Mouse (Mus musculus) intestine, embryonic 14.5 days (tissue): ENCODE results near the gene Txnrd3. TPM values are rescaled to one million over a fixed set of nuclear protein-coding genes. Genes with fewer than 3 reads are reported as not detected.

ENCODE experiments used
- ATAC-seq: fragments of 200-750 bp; cut with Nextera tagmentation; replicated peaks from 2 replicates; pipeline ENCODE4 v1.8.0; 2017; ENCODE audit warnings: low read depth, moderate number of reproducible peaks, moderate TSS enrichment, moderate library complexity; ENCODE audit not compliant: low FRiP score, low TSS enrichment
- DNase-seq: peaks from one replicate; pipeline ENCODE4 v3.0.0-alpha.2; 2018; ENCODE audit warnings: low spot score
- H3K27ac ChIP-seq: fragments of 300-500 bp; sonication (generic); 2 replicates; pipeline ENCODE4 v1.5.1; 2014; ENCODE audit warnings: low read depth, mild to moderate bottlenecking, control low read depth
- H3K27me3 ChIP-seq: fragments of 300-500 bp; sonication (generic); replicated peaks from 2 replicates; pipeline ENCODE4 v1.6.1; 2014; ENCODE audit warnings: low read length, control low read depth; ENCODE audit not compliant: control insufficient read depth, insufficient read depth
- H3K36me3 ChIP-seq: fragments of 300-500 bp; sonication (generic); 2 replicates; pipeline ENCODE4 v1.6.1; 2014; ENCODE audit warnings: low read length, control low read depth; ENCODE audit not compliant: control insufficient read depth, insufficient read depth
- H3K4me1 ChIP-seq: fragments of 300-500 bp; sonication (generic); replicated peaks from 2 replicates; pipeline ENCODE4 v1.6.1; 2014; ENCODE audit warnings: low read length, control low read depth, mixed read lengths; ENCODE audit not compliant: control insufficient read depth, insufficient read depth
- H3K4me2 ChIP-seq: fragments of 300-500 bp; sonication (generic); 2 replicates; pipeline ENCODE4 v1.6.1; 2014; ENCODE audit warnings: low read length
- H3K4me3 ChIP-seq: fragments of 300-500 bp; sonication (generic); 2 replicates; pipeline ENCODE4 v1.5.1; 2014; ENCODE audit warnings: low read depth, low read length, control low read depth, mixed read lengths
- H3K9ac ChIP-seq: fragments of 300-500 bp; sonication (generic); 2 replicates; pipeline ENCODE4 v1.6.1; 2014; ENCODE audit warnings: mild to moderate bottlenecking, low read length
- H3K9me3 ChIP-seq: fragments of 300-500 bp; sonication (generic); 2 replicates; pipeline ENCODE4 v1.6.1; 2016; ENCODE audit warnings: low read length, control low read depth; ENCODE audit not compliant: control insufficient read depth
- WGBS: fragments of 180-500 bp; shearing (Covaris S2); extraction: QIAGEN DNeasy Blood & Tissue Kit; methylation state at CpG from one replicate; pipeline ENCODE4 v1.1.7; 2014; 5-methylcytosine and 5-hydroxymethylcytosine counted together
- polyA plus RNA-seq: library from polyadenylated mRNA; unstranded; fragments of >200 nt; fragmentation: Nextera tagmentation; extraction: Ambion mirVana; gene quantifications from 2 replicates; pipeline ENCODE4 v1.2.1, GENCODE M21; 2014

Txnrd3 gene
- polyA plus RNA-seq, 1 experiment from 2014 or later = 12.0 TPM

DNA sequence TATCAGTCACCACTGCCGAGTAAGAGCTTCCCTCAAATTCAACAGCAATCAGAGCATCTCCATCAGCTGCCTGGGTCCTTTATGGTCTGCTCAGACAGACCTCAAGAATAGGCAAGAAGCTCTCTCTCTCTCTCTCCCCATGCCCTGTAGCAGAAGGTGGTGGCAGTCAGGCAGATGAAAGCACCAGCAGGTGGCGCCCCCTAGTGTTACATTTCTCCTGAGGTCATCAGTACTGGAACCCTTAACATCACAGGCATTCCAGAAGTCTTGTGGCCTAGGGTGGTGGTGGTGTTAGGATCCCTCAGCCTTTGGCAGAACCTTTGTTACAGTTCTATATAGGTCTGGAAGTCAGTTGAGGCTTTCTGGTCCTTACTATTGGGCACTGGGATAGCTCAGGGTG, 4.8 kb upstream of the Txnrd3 start:
- 39% methylated on average over 2 of the region's 2 CpGs for WGBS
- no peaks in the 10 kb centered on the region for H3K36me3 ChIP-seq
- no peak overlapping the region for H3K4me2 ChIP-seq
- no peak overlapping the region for H3K4me3 ChIP-seq
- H3K9me3 ChIP-seq = no peaks in the 10 kb centered on the region
- no peak for ATAC-seq
- peak; percentile 59 for DNase-seq
- no peak overlapping the region for H3K9ac ChIP-seq
- H3K27ac ChIP-seq = no peak overlapping the region
- 0 out of 2 replicates have a peak, but pooled peaks cover 5% of the 10 kb centered on the region for H3K4me1 ChIP-seq
- H3K27me3 ChIP-seq = no peaks in the 10 kb centered on the region

DNA sequence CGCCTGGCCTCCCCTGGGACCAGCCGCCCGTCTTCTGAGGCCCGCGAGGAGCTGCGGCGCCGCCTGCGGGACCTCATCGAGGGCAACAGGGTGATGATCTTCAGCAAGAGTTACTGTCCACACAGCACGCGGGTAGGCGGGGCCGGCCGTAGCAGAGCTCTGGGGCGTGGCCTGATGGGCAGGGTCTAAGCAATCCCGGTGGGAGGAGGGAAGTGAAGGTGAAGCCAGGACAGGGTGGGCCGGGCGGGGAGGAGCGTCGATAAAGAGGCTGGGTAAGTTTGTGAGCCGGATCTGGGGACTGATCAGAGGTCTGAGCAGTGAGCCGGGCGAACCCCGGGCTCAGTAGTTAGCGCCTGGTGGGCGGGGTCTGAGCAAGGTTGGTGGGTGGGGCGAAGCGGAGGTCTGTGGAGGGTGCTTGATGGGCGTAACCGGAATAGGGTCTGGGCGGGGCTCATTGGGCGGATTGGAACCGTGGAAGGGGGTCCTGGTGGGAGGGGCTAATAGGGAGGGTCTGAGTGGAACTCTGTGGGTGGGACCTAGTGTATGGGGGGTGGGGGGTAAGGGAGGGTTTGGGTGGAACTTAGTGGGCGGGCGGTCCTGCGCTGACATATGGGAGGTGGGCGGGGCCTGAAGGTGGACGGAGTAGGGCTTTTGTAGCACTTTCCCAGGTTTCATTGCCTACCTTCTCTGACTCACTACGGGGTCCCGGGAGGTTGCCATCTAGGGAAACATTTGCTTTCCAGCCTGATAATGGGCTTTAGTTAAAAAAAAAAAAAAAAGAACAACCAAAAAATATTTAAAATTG, 685 bp downstream of the Txnrd3 start:
- Histone ChIP-seq H3K9ac (peak overlapping the region; percentile 63), H3K27me3 (no peaks in the 10 kb centered on the region)
- 1% methylated on average over 41 of the region's 41 CpGs for WGBS

DNA sequence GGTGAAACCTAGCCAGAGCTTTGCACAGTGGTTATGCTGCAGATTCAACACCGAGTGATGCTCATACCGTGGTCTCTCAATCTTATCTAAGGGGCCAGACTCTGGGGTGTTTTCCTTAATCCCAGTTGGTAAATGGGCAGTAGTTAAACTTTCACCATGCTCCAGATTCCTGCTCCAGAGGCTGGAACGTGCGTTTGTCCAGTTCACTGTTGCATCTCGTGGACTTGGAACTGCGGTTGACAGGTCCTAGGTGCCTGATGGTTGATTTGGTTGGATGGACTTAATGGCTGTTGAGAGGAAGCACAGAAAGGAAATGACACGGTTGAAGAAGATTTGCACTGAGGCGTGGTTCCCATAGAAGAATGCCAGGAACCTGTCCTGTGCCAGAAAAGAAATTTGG, 6.1 kb downstream of the Txnrd3 start:
- no peak overlapping the region for H3K4me3 ChIP-seq
- H3K36me3 ChIP-seq = no peaks in the 10 kb centered on the region
- H3K9me3 ChIP-seq = no peaks in the 10 kb centered on the region
- ATAC-seq (no peak), DNase-seq (no peak)
- no peak overlapping the region for H3K4me2 ChIP-seq
- no peak overlapping the region for H3K27ac ChIP-seq
- no peaks in the 10 kb centered on the region for H3K27me3 ChIP-seq
- H3K4me1 ChIP-seq = no peaks in the 10 kb centered on the region
- 81% methylated on average over 8 of the region's 8 CpGs for WGBS
- no peak overlapping the region for H3K9ac ChIP-seq

More for the DNA sequence above, 685 bp downstream of the Txnrd3 start:
- H3K9me3 ChIP-seq = no peaks in the 10 kb centered on the region
- peak overlapping the region; percentile 91 for H3K27ac ChIP-seq
- peak overlapping the region; percentile 64 for H3K4me3 ChIP-seq
- H3K4me1 ChIP-seq = 0 out of 2 replicates have a peak, but pooled peaks cover 5% of the 10 kb centered on the region
- no peaks in the 10 kb centered on the region for H3K36me3 ChIP-seq
- ATAC-seq (peak; percentile 97), DNase-seq (peak; percentile 98)
- H3K4me2 ChIP-seq = peak overlapping the region; percentile 80

DNA sequence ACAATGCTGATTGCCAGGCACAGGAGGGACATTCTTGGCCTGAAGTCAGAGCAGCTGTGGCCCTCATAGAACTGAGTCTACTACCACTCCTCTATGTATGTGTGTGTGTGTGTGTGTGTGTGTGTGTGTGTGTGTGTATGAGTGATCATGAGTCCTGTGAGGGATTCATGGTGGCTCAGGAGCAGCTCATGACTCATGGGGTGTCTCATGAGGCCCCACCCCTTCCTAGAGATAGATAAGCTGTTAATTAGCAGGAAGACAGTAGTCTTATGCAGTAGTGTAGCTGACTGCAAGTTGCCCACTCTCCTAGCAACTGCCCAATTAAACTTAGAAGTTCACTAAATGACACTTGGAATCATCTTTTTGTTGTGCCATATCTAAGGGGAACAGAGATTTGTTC, 8.0 kb downstream of the Txnrd3 start:
- DNase-seq (no peak), ATAC-seq (no peak)
- Histone ChIP-seq H3K4me1 (no peaks in the 10 kb centered on the region), H3K27me3 (no peaks in the 10 kb centered on the region), H3K9ac (no peak overlapping the region), H3K27ac (no peak overlapping the region), H3K36me3 (peaks cover 3% of the 10 kb centered on the region; the same call in 1 of the 2 replicates), H3K4me3 (no peak overlapping the region), H3K4me2 (no peak overlapping the region), H3K9me3 (no peaks in the 10 kb centered on the region)

DNA sequence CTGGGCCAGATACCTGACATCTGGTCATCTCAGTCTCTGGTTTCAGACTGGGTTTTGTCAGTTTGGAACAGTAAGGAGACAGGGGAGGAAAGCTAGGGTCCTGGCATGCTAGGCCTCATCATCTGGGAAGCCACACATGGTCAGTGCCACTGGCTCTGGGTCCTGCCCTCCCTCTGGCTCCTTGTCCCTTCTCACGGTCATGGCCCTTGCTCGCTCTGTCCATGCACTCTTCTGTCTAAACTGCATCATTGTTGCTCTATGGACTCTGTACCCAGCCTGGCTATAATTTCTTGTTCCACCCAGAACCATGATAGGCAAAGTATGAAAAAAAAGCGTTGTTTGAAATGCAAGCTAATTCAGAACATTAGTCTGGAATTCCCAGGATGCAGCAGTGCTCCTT, 11.2 kb downstream of the Txnrd3 start:
- 96% methylated on average over 3 of the region's 3 CpGs for WGBS
- no peaks in the 10 kb centered on the region for H3K9me3 ChIP-seq
- DNase-seq = no peak
- no peaks in the 10 kb centered on the region for H3K27me3 ChIP-seq
- H3K36me3 ChIP-seq = peaks cover 3% of the 10 kb centered on the region; the same call in 1 of the 2 replicates
- H3K4me2 ChIP-seq = no peak overlapping the region
- no peak for ATAC-seq
- H3K4me3 ChIP-seq = no peak overlapping the region
- no peaks in the 10 kb centered on the region for H3K4me1 ChIP-seq
- H3K27ac ChIP-seq = no peak overlapping the region
- H3K9ac ChIP-seq = no peak overlapping the region

DNA sequence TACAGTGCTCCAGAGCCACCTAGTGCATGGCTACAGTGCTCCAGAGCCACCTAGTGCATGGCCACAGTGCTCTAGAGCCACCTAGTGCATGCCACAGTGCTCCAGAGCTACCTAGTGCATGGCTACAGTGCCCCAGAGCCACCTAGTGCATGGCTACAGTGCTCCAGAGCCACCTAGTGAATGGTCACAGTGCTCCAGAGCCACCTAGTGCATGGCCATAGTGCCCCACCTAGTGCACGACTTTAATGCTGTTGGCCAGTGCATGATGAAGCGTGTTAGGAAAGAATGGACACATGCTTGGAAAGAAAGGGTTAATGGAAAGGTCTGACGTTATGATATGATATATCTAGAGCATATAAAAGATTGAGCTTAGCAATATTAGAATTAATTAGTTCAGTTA, 14.6 kb downstream of the Txnrd3 start:
- DNase-seq (no peak), ATAC-seq (no peak)
- H3K9me3 ChIP-seq = no peaks in the 10 kb centered on the region
- no peak overlapping the region for H3K9ac ChIP-seq
- no peaks in the 10 kb centered on the region for H3K4me1 ChIP-seq
- no peak overlapping the region for H3K4me2 ChIP-seq
- no peaks in the 10 kb centered on the region for H3K27me3 ChIP-seq
- H3K27ac ChIP-seq = no peak overlapping the region
- peaks cover 3% of the 10 kb centered on the region; the same call in 1 of the 2 replicates for H3K36me3 ChIP-seq
- H3K4me3 ChIP-seq = no peak overlapping the region
- WGBS = 79% methylated on average over 3 of the region's 3 CpGs

DNA sequence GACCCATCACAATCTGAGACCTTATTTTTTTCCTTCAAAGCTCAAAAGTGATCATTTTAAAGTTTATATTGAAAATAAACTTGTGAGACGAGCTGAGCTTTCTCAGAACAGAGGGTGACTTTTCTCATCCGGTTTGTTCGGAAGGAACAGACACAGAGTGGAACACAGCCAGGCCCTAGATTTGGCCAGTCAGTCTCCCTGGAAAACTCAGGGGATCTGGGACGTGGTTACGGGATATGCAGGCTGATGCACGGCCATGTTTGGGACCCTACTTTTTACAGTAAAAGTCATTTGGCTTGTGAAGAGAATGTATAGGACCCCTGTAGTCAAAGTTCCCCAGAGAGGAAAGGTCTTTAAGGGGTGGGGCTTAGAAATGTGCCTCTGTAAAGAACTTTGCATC, 15.1 kb downstream of the Txnrd3 start:
- WGBS = 79% methylated on average over 6 of the region's 6 CpGs
- ATAC-seq = no peak

DNA sequence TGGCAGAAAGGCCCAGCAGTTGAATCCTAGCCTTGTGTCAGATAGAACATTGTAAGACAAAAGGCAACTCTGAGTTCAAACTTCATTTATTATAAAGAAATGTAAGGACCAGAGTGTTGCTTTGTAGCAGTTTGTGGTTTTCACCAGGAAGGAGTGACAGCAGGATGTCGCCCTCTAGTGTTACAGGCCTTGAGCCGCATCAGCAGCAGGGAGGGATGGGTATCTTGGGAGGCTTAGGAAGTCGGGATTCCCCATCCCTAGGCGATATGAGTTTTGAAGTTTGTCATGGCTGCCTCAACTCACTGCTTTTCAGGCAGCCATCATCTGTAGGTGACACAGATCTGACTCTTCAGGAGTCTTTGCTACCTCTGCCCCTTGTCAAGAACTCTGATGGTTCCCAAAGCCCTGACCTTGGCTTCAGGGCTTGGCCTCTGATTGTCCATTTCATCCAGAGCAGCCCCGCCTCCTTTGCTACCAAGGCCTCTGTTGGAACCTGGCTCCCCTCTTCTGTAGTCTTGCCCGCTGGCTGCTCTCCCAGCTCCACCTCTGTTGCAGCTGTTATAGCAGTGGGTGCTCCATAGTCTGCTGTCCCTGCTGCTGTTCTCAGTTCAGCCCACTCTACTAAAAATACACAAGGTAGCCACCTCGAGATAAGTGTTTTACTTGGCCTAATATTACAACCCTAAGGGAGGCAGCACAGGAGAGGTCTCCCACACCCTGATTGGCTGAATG, 16.1 kb downstream of the Txnrd3 start:
- Histone ChIP-seq H3K27ac (no peak overlapping the region), H3K4me2 (no peak overlapping the region), H3K9ac (no peak overlapping the region), H3K36me3 (peaks cover 3% of the 10 kb centered on the region), H3K4me1 (no peaks in the 10 kb centered on the region), H3K4me3 (no peak overlapping the region), H3K27me3 (no peaks in the 10 kb centered on the region), H3K9me3 (no peaks in the 10 kb centered on the region)
- WGBS = 33% methylated on average over 7 of the region's 7 CpGs
- no peak for DNase-seq
- ATAC-seq = no peak

More for the DNA sequence above, 15.1 kb downstream of the Txnrd3 start:
- no peaks in the 10 kb centered on the region for H3K27me3 ChIP-seq
- H3K4me2 ChIP-seq = no peak overlapping the region
- H3K4me3 ChIP-seq = no peak overlapping the region
- H3K4me1 ChIP-seq = no peaks in the 10 kb centered on the region
- H3K36me3 ChIP-seq = peaks cover 3% of the 10 kb centered on the region; the same call in 1 of the 2 replicates
- no peak overlapping the region for H3K27ac ChIP-seq
- no peak for DNase-seq
- H3K9ac ChIP-seq = no peak overlapping the region
- H3K9me3 ChIP-seq = no peaks in the 10 kb centered on the region
